Mouse (Mus musculus): ENCODE measurements around the gene Gm45717.

Gm45717 gene

DNA sequence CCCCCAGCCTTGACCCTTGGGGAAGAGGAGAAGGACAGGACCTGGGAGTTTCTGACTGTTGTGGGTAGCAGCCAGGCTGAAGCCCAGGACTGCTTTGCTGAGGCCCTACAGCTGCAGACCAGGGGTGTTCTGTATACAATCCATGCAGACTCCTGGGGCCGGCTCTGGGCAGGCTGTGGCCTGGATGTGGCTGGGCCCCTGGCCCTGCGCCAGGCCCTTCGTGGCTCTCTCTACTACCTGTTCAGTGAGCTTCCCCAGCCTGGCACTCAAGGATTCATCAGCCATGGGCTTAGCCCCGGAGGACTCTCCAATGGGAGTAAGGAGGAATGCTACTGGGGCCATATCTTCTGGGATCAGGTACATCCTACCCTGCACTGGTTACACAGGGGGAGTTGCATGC, 12.4 kb downstream of the Gm45717 start:
- DNase-seq (ENCODE audit: low read depth, low spot score) = no peak

DNA sequence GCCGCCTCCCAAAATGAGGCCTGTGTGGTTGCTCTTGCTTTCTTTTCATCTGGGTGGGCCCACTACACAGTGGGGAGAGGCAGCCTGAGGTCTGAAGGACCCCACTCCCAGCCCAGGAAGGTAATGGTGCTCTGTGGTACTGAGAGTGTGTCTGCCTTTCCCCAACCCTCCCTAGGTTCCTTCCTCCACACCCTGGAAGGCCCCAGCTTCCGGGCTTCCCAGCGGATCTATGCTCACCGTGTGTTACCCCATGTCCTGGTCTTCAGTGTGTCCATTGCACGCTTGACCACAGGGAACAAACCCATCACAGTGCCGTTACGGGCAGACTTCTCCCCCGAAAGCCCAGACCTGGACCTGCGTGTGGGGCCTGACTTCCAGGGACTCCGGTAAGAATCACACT, 12.9 kb downstream of the Gm45717 start:
- DNase-seq (ENCODE audit: low read depth, low spot score) = no peak

DNA sequence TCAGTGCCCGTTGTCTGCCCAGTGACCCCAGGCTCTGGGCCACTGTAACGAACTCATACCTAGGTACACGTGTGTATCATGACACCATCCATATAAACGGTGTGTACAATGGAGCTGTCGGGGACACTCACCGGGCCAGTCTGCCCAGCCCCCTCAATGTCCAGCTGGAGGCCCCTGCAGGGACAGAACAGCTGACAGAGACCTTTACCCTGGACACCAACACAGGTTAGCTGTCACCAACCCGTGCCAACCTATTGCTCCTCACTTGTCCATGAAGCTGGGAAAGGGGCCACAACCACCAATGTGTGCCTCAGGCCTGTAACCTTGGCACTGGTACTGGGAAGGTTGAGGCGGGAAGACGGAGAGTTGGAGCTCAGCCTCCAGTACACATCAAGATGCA, 13.4 kb downstream of the Gm45717 start:
- no peak for DNase-seq (ENCODE audit: low read depth, low spot score)

DNA sequence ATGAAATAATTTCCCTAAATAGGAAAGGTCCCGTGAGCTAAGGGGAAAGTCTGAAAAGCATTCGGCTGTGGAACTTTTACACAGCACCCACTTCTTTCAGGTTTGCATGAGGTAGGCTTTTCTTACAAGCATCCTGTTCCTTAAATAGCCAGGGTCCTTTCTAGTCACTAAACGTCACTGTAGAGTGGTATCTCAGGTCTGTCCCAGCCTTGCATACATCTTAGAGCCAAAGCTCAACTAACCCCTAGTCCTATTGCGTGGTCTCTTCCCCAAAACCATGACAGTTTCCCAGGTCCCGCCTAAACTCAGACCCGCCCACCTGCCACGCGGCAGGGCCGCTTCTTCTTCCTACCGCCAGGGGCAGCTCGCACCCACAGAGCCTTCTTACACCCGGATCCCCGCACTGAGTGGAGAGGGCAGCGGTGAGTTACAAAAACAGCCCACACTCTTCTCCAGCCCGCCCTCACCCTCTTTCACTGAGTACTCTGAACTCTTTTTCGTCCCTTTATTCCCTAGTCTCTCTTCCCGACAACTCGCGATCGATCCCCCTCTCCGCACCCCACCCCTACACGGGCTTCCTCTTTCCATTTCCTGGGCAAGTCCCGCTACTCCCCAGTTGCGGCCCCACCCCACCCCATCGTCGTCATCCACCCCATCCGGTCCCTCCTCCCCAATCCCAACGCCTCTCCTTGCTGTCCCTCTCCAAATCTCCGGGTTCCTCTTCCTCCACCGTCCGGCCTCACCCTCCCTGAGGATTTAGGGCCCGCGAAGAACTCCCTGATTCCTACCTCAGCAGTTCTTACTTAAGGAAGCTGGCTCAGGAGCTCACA, 14.3 kb downstream of the Gm45717 start, which contains the start of gene Pgghg:
Pgghg (plus strand) TSS at position 170 of the 830 bp plus-strand sequence.
- peak; percentile 48 for DNase-seq (ENCODE audit: low read depth, low spot score)

DNA sequence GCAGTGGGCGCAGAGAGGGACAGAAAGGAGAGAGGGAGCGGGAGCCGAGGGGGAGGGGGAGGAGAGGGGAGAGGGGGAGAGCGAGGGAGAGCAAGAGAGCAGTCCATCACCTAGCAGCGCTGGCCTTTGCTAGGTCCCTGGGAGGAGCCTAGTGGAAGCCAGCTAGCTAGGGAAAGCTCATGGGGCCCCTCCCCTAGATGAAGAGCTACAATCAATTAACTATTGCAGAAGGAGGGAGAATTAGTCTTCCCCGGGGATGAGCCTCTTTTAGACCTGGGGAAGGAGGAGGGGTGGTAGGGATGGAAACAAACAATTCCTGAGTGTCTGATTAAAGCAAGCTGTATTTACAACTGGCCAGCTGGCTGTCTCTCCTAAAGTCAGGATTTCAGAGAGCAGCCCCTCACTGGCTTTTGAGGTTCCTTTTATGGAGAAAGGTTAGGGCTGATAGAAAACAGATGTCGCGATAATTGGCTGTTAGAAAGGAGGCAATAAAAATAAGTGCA, 16.0 kb downstream of the Gm45717 start:
- no peak for DNase-seq (ENCODE audit: low read depth, low spot score)

DNA sequence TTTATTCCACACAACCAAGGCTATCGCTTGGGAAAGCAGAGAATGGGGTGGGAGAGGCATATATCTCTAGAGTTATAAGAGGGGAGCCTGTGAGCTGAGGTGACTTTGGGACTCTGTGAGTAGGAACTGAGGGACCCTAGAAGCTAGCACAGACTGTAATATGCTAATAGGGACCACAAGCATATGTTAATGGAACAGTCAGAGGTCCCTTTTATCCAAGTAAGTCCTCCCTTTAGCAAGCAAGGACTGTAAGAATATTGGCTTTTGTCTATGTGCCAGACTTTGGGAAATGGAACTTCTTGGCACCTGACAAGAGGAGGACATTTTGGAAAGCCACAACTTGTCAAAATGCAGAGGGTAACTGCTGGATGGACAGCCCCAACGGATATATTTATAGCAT, 16.8 kb downstream of the Gm45717 start:
- DNase-seq (ENCODE audit: low read depth, low spot score) = no peak

DNA sequence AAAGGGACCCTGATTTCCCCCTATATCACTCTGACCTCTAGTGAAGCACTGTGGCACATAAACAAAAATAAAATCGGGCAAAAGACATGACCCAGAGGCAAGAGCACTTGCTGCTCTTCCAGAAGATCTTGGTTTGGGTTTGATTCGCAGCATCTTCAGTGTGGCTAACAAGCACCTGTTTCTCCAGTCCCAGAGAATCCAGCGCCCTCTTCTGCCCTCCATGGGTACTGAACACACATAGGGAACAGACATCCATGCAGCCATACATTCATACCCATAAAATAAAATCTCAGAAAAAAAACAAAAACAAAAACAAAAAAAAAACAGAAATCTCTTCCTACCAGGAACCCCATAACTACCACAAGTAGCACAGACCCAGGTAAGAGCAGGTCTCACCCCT, 17.3 kb downstream of the Gm45717 start:
- no peak for DNase-seq (ENCODE audit: low read depth, low spot score)

DNA sequence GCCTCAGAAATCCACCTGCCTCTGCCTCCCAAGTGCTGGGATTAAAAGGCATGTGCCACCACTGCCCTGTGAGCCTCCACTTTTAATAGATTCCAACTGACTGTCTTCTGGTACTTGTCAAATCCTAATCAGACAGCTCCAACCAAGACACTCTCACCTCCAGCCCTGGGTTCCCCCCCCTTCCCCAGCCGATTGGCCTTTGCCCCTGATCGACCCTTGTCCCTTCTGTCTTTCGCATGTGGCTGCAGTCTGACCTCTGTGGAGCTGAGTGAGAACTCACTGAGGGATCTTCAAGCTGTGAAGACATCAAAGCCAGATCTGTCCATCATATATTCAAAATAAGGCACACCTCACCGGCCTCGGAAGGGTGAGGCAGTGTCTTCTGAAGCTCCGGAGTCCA, 28.6 kb downstream of the Gm45717 start:
- no peak for DNase-seq (ENCODE audit: low read depth, low spot score)

DNA sequence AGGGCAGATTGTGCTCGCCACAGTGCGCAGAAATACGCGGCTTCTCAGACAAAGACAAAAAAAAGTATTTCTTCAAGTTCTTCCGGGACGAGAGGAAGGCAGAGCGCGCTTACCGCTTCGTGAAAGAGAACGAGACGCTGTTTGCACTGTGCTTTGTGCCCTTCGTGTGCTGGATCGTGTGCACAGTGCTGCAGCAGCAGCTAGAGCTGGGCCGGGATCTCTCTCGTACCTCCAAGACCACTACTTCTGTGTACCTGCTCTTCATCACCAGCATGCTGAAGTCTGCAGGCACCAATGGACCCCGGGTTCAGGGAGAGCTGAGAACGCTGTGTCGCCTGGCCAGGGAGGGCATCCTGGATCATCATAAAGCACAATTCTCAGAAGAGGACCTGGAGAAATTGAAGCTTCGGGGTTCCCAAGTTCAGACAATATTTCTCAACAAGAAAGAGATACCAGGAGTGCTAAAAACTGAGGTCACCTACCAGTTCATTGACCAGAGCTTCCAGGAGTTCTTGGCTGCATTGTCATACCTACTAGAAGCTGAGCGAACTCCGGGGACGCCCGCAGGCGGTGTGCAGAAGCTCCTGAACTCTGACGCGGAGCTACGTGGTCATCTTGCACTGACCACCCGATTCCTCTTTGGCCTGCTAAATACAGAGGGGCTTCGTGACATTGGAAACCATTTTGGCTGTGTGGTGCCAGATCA, 32.5 kb downstream of the Gm45717 start:
- no peak for DNase-seq (ENCODE audit: low read depth, low spot score)

DNA sequence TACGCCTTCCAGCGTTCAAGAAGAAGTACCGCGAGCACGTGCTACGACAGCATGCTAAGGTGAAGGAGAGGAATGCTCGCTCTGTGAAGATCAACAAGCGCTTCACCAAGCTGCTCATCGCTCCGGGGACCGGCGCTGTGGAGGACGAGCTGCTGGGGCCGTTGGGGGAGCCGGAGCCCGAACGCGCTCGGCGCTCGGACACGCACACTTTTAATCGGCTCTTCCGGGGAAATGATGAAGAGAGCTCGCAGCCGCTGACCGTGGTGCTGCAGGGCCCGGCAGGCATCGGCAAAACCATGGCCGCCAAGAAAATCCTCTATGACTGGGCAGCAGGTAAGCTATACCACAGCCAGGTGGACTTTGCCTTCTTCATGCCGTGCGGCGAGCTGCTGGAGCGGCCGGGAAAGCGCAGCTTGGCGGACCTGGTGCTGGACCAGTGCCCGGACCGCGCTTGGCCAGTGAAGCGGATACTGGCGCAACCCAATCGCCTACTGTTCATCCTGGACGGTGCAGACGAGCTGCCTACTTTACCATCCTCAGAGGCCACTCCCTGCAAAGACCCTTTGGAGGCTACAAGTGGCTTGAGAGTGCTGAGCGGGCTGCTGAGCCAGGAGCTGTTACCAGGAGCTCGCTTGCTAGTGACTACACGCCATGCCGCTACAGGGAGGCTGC, 33.2 kb downstream of the Gm45717 start:
- DNase-seq (ENCODE audit: low read depth, low spot score) = no peak

DNA sequence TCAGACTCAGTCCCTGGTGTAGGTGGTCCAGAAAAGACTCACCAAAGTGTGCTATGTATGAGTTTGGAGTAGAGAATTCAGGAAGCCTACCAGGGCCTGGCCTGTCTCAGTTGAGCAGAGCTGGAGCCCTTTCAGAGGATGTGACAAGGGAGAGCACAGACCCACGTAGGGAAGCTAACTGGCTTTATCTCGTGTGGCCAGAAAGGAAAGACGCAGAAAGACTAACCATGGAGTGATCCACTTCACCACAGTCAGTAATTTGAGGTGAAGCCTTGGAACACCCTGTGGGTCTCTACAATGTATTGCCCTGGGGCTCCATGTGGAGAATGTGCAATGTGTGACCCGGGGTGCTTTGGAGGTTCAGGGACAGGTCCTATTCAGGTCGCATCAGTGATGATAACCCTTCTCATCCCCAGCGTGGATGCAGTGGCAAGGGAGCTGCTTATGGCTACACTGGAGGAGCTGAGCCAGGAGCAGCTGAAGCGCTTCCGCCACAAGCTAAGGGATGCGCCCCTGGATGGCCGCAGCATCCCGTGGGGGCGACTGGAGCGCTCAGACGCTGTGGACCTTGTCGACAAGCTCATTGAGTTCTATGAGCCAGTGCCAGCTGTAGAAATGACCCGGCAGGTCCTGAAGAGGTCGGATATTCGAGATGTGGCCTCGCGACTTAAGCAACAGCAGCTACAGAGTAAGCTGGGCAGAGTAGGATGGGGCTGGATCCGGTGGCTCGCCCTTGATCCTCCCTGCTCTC, 34.3 kb downstream of the Gm45717 start:
- DNase-seq (ENCODE audit: low read depth, low spot score) = no peak

DNA sequence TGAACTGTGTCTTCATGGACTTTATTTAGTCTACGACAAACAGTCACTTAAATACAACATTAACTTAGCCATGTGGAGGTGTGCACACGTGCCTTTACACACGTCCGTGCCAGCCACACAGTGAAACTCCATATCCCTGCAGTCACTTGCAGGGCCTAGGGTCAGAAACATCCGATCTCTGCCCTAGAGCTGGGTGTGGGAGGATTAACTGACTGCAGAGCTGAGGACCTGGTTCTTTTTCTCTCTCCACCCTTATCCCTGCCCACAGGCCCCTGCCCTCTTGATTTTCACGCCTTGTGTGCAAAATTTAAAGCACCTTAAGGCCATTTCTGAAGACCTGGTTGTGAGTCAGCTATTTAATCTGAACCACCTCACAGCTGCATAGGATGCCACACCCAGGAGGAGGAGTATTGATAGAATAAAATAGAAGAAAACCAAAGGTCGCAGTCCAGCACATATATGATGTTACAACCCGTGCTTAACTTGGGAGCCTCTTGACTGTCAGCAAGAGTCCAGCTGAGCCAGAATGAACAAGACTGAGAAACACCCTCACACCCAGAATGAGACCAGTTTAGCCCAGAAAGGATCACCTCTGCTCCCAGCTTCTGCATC, 35.2 kb downstream of the Gm45717 start, which contains the start of gene Nlrp6:
Nlrp6 (plus strand) TSS at position 485 of the 612 bp plus-strand sequence.
- no peak for DNase-seq (ENCODE audit: low read depth, low spot score)

DNA sequence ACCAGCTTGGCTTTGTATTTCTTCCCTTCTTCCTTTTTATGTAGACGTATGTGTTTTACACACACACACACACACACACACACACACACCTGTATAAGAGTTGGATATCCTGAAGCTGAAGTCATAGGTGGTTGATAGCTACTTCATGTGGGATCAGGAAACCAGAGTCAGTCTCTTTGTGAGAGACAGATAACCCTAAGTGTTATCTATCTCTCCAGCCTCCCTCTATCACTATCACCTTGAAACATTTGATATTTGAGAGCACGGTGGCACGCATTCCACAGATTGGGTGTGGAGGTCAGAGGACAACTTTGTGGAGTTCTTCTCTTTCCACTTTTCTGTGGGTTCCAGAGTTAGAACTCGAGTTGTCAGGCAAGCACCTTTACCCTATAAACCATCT, 35.8 kb downstream of the Gm45717 start:
- no peak for DNase-seq (ENCODE audit: low read depth, low spot score)

DNA sequence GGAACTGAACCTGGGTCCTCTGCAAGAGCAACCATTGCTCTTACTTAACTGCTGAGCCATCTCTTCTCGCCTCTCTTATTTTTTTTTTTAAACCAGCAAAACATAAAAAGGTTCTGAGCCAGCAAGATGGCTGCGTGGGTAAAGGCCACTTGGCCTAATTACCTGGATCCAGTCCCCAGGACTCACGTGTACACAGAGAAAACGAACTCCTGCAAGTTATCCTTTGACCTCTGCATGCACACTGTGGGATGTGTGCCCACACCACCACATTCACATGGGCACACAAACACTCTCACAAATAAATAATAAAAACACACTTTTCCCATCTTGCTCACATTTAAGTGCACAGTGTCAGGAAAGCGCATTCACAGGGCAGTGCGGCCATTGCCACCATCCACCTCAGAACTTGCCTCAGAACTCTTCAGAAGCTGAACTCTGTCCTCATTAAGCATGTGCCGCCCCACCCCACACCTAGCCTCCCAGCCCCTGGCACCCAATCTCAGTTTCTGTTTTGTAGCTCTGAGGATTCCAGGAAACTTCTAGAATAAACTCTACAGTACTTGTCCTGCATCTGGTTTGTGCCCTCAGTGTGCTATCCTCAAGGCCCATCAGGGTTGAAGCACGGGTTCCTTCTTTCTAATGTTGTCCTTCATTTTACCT, 41.6 kb downstream of the Gm45717 start:
- no peak for DNase-seq (ENCODE audit: low read depth, low spot score)

DNA sequence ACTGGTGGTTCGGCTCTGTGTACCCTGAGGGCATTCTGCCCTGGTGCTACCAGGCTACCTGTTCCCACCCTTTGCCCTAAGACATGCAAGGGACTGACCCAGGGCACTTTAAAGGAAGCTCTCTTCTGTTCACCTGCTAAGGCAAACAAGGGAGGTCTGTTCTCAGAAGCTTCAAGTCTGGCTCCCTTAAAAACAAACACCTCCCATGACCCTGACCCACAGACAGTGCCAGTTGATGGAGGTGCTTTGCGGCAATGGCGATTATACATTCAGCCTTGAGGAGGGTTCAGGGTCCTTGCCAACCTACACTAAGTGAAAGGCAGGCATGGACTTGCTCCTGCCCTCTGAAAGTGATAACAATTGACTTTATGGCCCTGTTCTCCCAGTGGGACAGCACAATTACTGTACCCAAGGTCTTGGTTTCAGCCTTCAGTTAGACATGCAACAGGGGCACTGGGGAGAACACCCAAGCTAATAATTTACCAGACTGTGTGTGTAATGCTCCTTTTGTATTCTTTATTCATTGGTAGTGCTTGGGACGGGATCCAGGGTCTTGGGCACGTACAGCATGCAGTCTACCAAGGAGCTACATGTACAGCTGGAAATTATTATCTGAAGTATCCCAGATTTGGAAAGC, 42.8 kb downstream of the Gm45717 start:
- no peak for DNase-seq (ENCODE audit: low read depth, low spot score)

DNA sequence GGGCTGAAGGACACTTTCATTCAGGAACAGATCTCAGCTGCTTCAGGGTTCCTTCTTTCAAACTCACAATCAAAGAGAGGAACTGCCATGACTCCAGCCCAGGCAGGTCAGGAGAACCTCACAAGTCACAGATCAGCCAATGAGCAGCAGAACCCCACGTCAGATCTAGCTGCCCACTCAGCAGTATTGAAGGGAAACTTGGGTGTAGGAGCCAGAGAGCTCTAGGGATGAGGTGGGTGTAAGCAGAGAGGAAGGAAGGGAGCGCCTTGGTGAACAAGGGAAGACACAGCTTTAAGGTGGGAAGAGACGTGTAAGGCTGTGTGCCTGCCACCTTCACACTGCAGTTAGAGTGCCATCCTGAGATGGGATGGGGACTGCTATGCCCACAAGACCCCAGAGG, 43.4 kb downstream of the Gm45717 start:
- no peak for DNase-seq (ENCODE audit: low read depth, low spot score)

DNA sequence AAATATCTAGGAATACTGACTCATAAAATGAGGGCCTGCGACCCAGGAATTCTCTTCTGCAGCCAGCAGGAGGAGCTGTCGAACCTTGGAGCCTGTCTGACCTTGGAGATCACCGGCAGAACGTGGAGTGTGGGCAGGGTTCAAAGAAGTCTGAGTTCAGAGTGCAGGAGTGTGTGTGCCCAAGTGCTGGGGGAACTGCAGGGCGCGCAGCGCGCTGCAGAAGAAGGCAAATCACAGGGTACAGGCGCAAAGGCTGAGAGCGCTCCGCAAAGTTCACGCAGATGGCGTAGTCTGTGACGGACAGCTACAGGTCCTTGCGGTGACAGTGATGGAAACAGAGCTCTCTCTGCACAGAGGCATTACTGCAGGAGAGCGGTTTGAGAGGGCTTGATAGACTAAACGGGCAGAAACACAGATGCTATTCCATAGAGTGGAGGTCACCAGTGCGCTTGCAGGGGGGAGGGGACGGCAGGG, 47.1 kb downstream of the Gm45717 start:
- DNase-seq (ENCODE audit: low read depth, low spot score) = peak; percentile 8

DNA sequence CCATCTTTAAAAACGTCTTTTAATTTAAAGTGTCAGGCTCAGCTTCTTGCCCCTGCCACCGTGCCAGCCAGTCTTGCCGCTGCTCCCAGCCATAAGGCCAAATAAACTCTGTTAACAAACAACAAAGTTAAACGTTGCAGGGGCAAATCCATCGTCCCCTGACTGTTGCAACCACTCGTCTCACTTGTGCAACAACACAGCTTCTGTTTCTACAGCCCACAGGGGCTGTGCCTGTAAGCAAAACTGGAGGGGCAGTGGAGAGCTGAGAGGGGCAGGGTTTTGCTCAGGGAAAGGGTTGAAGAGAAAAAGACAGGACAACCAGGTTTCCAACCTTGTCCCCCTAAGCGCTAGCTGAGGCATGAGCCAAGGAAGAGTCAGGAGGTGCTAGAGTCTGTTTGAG, 47.6 kb downstream of the Gm45717 start:
- no peak for DNase-seq (ENCODE audit: low read depth, low spot score)

DNA sequence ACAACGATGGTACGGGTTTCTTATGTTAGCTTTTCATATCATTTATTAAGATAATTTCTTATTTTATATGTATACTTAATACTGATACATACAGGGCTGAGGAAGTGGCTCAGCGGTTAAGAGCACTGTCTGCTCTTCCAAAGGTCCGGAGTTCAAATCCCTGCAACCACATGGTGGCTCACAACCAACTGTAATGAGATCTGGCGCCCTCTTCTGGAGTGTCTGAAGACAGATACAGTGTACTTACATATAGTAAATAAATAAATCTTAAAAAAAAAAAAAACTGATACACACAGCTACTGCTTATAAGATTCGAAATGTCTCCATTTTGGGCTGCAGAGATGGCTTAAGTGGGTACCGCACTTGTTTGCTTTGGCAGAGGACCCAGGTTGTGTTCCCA, 48.0 kb downstream of the Gm45717 start:
- DNase-seq (ENCODE audit: low read depth, low spot score) = no peak

DNA sequence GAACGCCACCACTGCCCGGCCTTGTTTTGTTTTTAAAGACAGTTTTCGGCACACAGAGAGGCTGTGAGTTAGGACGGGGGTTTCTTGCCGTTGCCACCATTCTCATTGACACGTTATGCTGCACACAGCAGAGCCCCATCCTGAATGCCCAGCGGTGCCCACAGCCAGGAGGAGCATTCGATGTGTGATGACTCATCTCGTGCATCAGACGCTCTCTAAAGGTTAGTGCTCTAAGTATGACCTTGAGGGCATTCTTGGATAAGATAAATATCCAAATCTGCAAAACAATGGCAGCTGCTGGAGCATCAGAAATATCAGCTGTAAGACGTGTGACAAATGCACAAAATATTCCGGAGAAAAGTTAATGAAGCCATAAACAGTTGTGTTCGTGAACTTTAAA, 48.6 kb downstream of the Gm45717 start:
- no peak for DNase-seq (ENCODE audit: low read depth, low spot score)

Data from c-Kit-negative CD71-positive TER-119-positive erythroid progenitor cells, embryonic 14.5 days (primary cell).